Mouse (Mus musculus): ENCODE measurements at regions not wholly inside any gene's neighbourhood (a gene's known extent, or its start where the extent isn't known, plus 50 kb on each side); places are given as distances from the start of the nearest gene placed in this dataset.

DNA sequence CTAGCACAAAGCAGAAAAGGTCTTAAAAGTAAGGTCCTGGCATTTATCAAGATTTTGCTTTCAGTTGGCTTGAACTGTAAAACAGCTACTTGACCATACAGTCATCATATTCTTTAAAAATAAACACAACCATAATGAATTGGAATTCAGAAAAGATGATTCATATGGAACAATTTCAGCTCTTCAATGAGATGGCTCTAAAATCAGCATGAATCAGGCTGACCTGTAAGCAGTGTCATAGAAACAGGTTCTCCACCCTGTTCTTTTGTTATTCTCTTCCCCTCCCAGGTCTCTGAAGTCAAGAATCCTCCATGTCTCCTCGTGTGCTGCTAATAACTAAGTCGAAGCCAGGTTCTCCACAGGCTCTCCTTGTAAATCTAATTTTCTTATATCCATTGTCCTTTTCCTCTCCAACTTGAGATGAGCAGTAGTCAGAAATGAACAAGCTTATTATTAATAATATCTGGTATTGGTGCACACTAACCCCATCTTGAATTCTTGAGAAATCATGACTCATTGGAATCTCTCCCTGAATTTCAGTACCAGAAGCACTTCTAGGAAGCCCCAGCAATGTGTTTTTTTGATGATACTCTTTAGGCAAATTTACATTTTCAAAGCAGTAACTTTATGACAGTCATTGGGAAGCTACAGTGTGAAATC lies 1113.7 kb upstream of the Zeb2 start:
- no peak for TF ChIP-seq CTCF (conservative IDR thresholded peaks at IDR 0.05; ENCODE audit: insufficient read depth, insufficient read length, low read depth, low read length)
- TF ChIP-seq POLR2A (IDR thresholded peaks at IDR 0.05; ENCODE audit: low read depth, low read length) = no peak

Measured in kidney, adult 2 months (tissue).